Mouse (Mus musculus) urinary bladder, postnatal 25 days (tissue): Measurements from ENCODE around the gene Clec2e.
"Not testable (repeated sequence)": the region's sequence is repeated elsewhere in the genome, so short reads cannot be mapped to it uniquely, and the experiment has no call there.

Experiments
- DNase-seq: peaks from one replicate; pipeline ENCODE4 v3.0.0; 2022; ENCODE audit warnings: low spot score

Clec2e gene

GRCm38 (mm10) chr6:129100794-129101193 lies at the start of gene Clec2e:
Clec2e (minus strand) TSS chr6:129100913.
- not testable (repeated sequence) for DNase-seq

GRCm38 (mm10) chr6:129146812-129147211 lies 46.1 kb upstream of the Clec2e start:
- DNase-seq, result no peak

GRCm38 (mm10) chr6:129132604-129133341 lies 32.1 kb upstream of the Clec2e start:
- no peak for DNase-seq

GRCm38 (mm10) chr6:129126861-129127260 lies 26.1 kb upstream of the Clec2e start:
- no peak for DNase-seq

GRCm38 (mm10) chr6:129124531-129124930 lies 23.8 kb upstream of the Clec2e start:
- not testable (repeated sequence) for DNase-seq

GRCm38 (mm10) chr6:129116223-129116622 lies 15.5 kb upstream of the Clec2e start:
- no peak for DNase-seq

GRCm38 (mm10) chr6:129114237-129114636 lies 13.5 kb upstream of the Clec2e start:
- DNase-seq, result not testable (repeated sequence)

- DNase-seq, result no peak
These were observed 13.1 kb upstream of the Clec2e start for GRCm38 (mm10) chr6:129113769-129114168.

GRCm38 (mm10) chr6:129113030-129113673 lies 12.4 kb upstream of the Clec2e start:
- DNase-seq, result no peak

- DNase-seq, result no peak
These were observed 11.8 kb upstream of the Clec2e start for GRCm38 (mm10) chr6:129112526-129112925.

GRCm38 (mm10) chr6:129107916-129108315 lies 7.2 kb upstream of the Clec2e start:
- DNase-seq, result no peak

- DNase-seq, result no peak
These were observed 2.3 kb upstream of the Clec2e start for GRCm38 (mm10) chr6:129102858-129103555.

- DNase-seq, result no peak
These were observed 891 bp upstream of the Clec2e start for GRCm38 (mm10) chr6:129101604-129102003.

GRCm38 (mm10) chr6:129097929-129098328 lies 2.8 kb downstream of the Clec2e start:
- no peak for DNase-seq

GRCm38 (mm10) chr6:129095166-129095565 lies 5.5 kb downstream of the Clec2e start:
- DNase-seq, result no peak

GRCm38 (mm10) chr6:129088596-129088995 lies 12.1 kb downstream of the Clec2e start:
- not testable (repeated sequence) for DNase-seq

GRCm38 (mm10) chr6:129088161-129088560 lies 12.6 kb downstream of the Clec2e start:
- DNase-seq, result no peak

GRCm38 (mm10) chr6:129086031-129086430 lies 14.7 kb downstream of the Clec2e start:
- not testable (repeated sequence) for DNase-seq

- no peak for DNase-seq
These were observed 15.6 kb downstream of the Clec2e start for GRCm38 (mm10) chr6:129085098-129085497.

- peak; percentile 48 for DNase-seq
These were observed 33.7 kb downstream of the Clec2e start for GRCm38 (mm10) chr6:129066986-129067385.

- no peak for DNase-seq
These were observed 34.2 kb downstream of the Clec2e start for GRCm38 (mm10) chr6:129066530-129066929.

GRCm38 (mm10) chr6:129065857-129066256 lies 34.9 kb downstream of the Clec2e start:
- no peak for DNase-seq

GRCm38 (mm10) chr6:129065407-129065806 lies 35.3 kb downstream of the Clec2e start:
- no peak for DNase-seq
